Mouse (Mus musculus) bone marrow, adult 2 months (tissue): ENCODE measurements around the gene Sult3a2. TPM values are rescaled to one million over a fixed set of nuclear protein-coding genes. Genes with fewer than 3 reads are reported as not detected.

ENCODE experiments used
- H3K27ac ChIP-seq: fragments of 200-500 bp; 2 replicates; pipeline ENCODE4 v1.5.1; 2012; ENCODE audit warnings: low read depth, mild to moderate bottlenecking, control low read depth, inconsistent platforms, low read length; ENCODE audit not compliant: control insufficient read depth, poor library complexity, insufficient read depth
- H3K4me1 ChIP-seq: fragments of 200-500 bp; 2 replicates; pipeline ENCODE4 v1.6.1; 2011; ENCODE audit warnings: low read length; ENCODE audit not compliant: control insufficient read depth, insufficient read depth
- H3K4me3 ChIP-seq: fragments of 200-500 bp; replicated peaks from 2 replicates; pipeline ENCODE3; 2011; ENCODE audit warnings: mild to moderate bottlenecking, low read depth, low read length, control low read depth; ENCODE audit not compliant: control insufficient read depth
- CTCF ChIP-seq: fragments of 200-500 bp; IDR thresholded peaks from 2 replicates; pipeline ENCODE4 v1.5.1; 2011; ENCODE audit warnings: low read length, control low read depth; ENCODE audit not compliant: control insufficient read depth, insufficient read depth
- POLR2A ChIP-seq: fragments of 200-500 bp; IDR thresholded peaks from 2 replicates; pipeline ENCODE4 v1.6.1; 2011; ENCODE audit warnings: low read depth, mild to moderate bottlenecking, control low read depth, low read length, borderline replicate concordance; ENCODE audit not compliant: control insufficient read depth
- WGBS: fragments of 180-500 bp; shearing (Covaris S2); methylation state at CpG from one replicate; pipeline ENCODE4 v1.1.7; 2018; 5-methylcytosine and 5-hydroxymethylcytosine counted together
- polyA plus RNA-seq: library from polyadenylated mRNA; stranded (reverse); fragments of >200 nt; gene quantifications from 2 replicates; pipeline ENCODE4 v1.2.4, GENCODE M21; 2011; ENCODE audit warnings: low replicate concordance; ENCODE audit not compliant: missing spikeins, insufficient read depth, insufficient read length

Gene Sult3a2
- polyA plus RNA-seq, 1 experiment: not detected

- H3K4me1 ChIP-seq: no peaks in the 10 kb centered on the region
- no peak overlapping the region for H3K4me3 ChIP-seq
- no peak overlapping the region for H3K27ac ChIP-seq
- TF ChIP-seq POLR2A (no peak), CTCF (no peak)
These were observed 53.3 kb downstream of the Sult3a2 start for GRCm38 (mm10) chr10:33733241-33733640.

- H3K4me1 ChIP-seq: no peaks in the 10 kb centered on the region
- TF ChIP-seq POLR2A (no peak), CTCF (no peak)
- 72% methylated on average over 4 of the region's 4 CpGs for WGBS
These were observed 53.9 kb downstream of the Sult3a2 start for GRCm38 (mm10) chr10:33732409-33733185.

DNA sequence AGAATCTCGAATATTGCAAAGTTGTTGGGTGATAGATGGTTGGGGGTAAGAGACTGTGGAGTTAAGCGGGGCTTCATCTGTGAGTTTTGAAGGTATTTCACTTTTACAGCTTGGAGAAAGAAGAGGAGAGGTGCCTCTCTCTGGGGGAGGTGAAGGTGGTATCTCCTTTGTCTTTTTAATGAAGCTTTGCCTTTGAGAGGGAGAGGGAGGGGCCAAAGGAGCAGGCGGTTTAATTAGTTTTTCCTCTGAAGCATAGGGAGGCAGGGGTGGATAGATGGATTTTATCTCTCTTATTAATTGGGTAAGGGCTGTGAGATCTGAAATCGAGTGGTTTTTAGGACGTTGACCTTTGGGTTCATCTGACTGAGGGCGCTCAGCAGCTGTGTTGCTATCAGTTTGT, 62.7 kb downstream of the Sult3a2 start:
- TF ChIP-seq POLR2A: no peak
- 45% methylated on average over 6 of the region's 6 CpGs for WGBS

More at GRCm38 (mm10) chr10:33732409-33733185, 53.9 kb downstream of the Sult3a2 start:
- Histone ChIP-seq H3K4me3 (no peak overlapping the region), H3K27ac (no peak overlapping the region)

GRCm38 (mm10) chr10:33721827-33722438, 64.6 kb downstream of the Sult3a2 start:
- H3K4me3 ChIP-seq: no peak overlapping the region
- no peak for TF ChIP-seq POLR2A
- no peak for TF ChIP-seq CTCF
- WGBS: 85% methylated on average over 4 of the region's 4 CpGs

More for the DNA sequence above, 62.7 kb downstream of the Sult3a2 start:
- H3K4me3 ChIP-seq: no peak overlapping the region
- H3K4me1 ChIP-seq: no peaks in the 10 kb centered on the region
- H3K27ac ChIP-seq: no peak overlapping the region

More at GRCm38 (mm10) chr10:33721827-33722438, 64.6 kb downstream of the Sult3a2 start:
- Histone ChIP-seq H3K27ac (no peak overlapping the region), H3K4me1 (no peaks in the 10 kb centered on the region)

Other genes starting within 250 kb of the Sult3a2 start
- not detected in 2 replicates for gene Clvs2, start 161.9 kb downstream of the Sult3a2 start, polyA plus RNA-seq
- 1.1 TPM in 1 of 2 replicates, not detected in the other for gene Sult3a1, start 71.0 kb upstream of the Sult3a2 start, polyA plus RNA-seq
- gene Rsph4a, start 118.4 kb upstream of the Sult3a2 start, polyA plus RNA-seq: 0.36 TPM in 1 of 2 replicates, not detected in the other
- gene Zup1, start 164.6 kb upstream of the Sult3a2 start, polyA plus RNA-seq: 14.8 and 15.5 TPM in 2 replicates
- gene Rwdd1, start 232.9 kb upstream of the Sult3a2 start, polyA plus RNA-seq: 6.0 and 47.9 TPM in 2 replicates